Mouse (Mus musculus): Measurements from ENCODE around the gene Stard9. TPM values are rescaled to one million over a fixed set of nuclear protein-coding genes. Genes with fewer than 3 reads are reported as not detected.

Stard9 gene
- polyA plus RNA-seq, 1 experiment from 2014 or later: 5.7 TPM

DNA sequence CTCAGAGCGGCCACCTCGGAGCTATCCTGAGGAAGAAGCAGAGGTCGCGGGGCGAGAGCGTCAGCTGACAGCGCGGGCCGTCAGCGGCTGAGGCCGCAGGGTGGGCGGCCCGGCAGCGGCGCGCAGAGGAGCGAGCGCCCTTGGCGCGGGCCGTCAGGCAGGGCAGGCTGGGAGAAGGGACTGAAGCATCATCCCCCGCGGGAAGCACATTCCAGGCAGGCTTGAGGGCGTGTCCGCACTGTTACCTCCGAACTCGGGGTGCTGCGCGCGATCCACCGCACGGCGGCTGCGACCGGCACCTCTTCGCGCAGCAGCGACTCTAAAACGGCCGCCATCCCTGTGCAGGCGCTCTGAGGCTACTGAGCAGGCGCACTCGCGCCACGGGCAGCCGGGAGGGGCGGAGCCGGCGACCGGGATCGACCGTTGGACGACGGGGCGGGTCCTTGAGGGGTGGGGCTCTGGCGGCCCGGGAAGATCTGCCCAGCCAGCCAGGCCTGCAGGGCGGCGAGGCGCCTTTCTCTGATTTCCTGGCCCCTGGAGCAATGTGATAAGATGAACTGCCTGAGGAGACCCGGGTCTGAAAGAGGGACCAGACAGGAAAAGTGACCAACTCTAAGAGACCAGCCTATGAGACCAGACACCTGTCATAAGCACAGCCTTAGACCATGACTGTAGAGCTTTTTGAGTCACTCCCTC is 102.4 kb downstream of the Stard9 start:
- Histone ChIP-seq H3K4me1 (replicated peaks) (peaks cover 22% of the 10 kb centered on the region), H3K27me3 (no peaks in the 10 kb centered on the region), H3K27ac (peak overlapping the region; percentile 92), H3K4me3 (replicated peaks) (peak overlapping the region; percentile 98), H3K9ac (replicated peaks) (peak overlapping the region; percentile 97), H3K36me3 (peaks cover 26% of the 10 kb centered on the region), H3K4me2 (peak overlapping the region; percentile 95), H3K9me3 (no peaks in the 10 kb centered on the region)
- peak; percentile 96 for ATAC-seq (ENCODE audit: insufficient number of reproducible peaks, insufficient read depth, low FRiP score, low TSS enrichment, low read depth)
- WGBS: under 1% methylated on average over 61 of the region's 61 CpGs

GRCm38 (mm10) chr2:120731877-120732530 is 103.1 kb downstream of the Stard9 start:
- H3K9ac ChIP-seq (replicated peaks): peak overlapping the region; percentile 97; the same call in 1 of the 2 replicates
- no peak for ATAC-seq (ENCODE audit: insufficient number of reproducible peaks, insufficient read depth, low FRiP score, low TSS enrichment, low read depth)

DNA sequence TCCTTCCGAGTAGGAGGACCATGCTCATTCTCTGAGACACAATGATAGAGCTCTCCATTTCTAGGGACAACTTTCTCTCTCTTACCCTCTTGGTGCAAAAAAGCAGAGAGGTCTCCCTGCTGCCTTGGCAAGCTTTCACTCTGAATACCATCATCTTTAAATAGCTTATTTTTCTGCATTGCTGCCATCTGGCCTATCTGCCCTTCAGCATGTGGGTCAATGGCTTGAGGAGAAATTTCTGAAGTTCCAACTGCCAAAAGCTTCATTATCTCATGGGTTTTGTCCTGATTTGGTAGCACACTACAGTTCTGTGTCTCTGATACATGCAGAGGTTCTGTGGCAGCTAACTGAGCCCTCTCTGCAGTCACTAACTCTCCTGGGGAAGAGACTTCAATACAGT is 116.6 kb downstream of the Stard9 start:
- Histone ChIP-seq H3K36me3 (peaks cover 53% of the 10 kb centered on the region), H3K9ac (replicated peaks) (no peak overlapping the region), H3K27me3 (no peaks in the 10 kb centered on the region), H3K4me2 (no peak overlapping the region), H3K9me3 (no peaks in the 10 kb centered on the region), H3K27ac (no peak overlapping the region), H3K4me1 (replicated peaks) (no peaks in the 10 kb centered on the region), H3K4me3 (replicated peaks) (no peak overlapping the region)
- WGBS: 98% methylated on average over 1 of the region's 1 CpGs
- no peak for ATAC-seq (ENCODE audit: insufficient number of reproducible peaks, insufficient read depth, low FRiP score, low TSS enrichment, low read depth)

More at GRCm38 (mm10) chr2:120731877-120732530, 103.1 kb downstream of the Stard9 start:
- Histone ChIP-seq H3K9me3 (no peaks in the 10 kb centered on the region), H3K27ac (peak overlapping the region; percentile 92; the same call in 1 of the 2 replicates), H3K27me3 (no peaks in the 10 kb centered on the region), H3K4me1 (replicated peaks) (peaks cover 22% of the 10 kb centered on the region), H3K4me3 (replicated peaks) (peak overlapping the region; percentile 98), H3K4me2 (peak overlapping the region; percentile 95), H3K36me3 (peaks cover 19% of the 10 kb centered on the region)
- 53% methylated on average over 7 of the region's 7 CpGs for WGBS

DNA sequence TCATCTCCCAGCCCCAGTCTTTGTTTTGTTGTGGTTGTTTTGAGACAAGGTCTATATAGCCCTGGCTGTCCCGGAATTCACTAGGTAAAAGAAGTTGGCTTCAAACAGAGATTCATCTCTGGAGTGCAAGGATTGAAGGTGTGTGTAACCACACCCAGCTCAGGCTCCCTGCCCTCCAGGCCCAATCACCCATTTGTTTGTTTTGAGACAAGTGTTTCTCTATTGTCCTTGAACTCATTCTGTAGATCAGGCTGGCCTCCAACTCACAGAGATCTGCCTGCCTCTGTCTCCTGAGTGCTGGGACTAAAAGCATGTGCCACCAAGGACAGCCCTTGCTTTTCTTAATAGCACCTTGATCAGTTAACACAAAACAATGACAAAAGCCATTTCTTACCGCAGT is 119.1 kb downstream of the Stard9 start:
- H3K4me2 ChIP-seq: no peak overlapping the region
- no peak for ATAC-seq (ENCODE audit: insufficient number of reproducible peaks, insufficient read depth, low FRiP score, low TSS enrichment, low read depth)
- WGBS: 92% methylated on average over 2 of the region's 2 CpGs
- H3K36me3 ChIP-seq: peaks cover 56% of the 10 kb centered on the region
- H3K27ac ChIP-seq: no peak overlapping the region
- no peak overlapping the region for H3K4me3 ChIP-seq (replicated peaks)
- no peaks in the 10 kb centered on the region for H3K9me3 ChIP-seq
- H3K4me1 ChIP-seq (replicated peaks): no peaks in the 10 kb centered on the region
- no peak overlapping the region for H3K9ac ChIP-seq (replicated peaks)
- no peaks in the 10 kb centered on the region for H3K27me3 ChIP-seq

DNA sequence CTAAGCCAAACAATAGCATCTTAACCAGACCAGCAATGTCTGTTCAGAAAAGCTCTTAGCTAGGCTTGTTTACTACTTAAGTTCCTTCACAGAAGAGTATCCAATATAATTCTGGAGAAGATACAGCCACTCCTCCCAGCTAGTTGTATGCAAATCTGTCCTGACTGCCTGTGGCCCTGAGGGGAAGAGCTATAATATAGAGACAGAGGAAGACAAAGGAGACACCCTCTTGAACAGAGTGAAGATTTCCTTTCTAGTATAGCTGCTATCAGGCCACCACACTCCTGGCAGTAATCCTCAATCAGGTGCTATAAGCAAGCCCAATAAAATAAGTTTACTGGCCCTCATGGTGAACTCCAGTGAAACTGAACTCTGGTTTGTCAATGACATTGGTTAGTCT is 133.0 kb downstream of the Stard9 start:
- Histone ChIP-seq H3K9me3 (no peaks in the 10 kb centered on the region), H3K4me3 (replicated peaks) (no peak overlapping the region), H3K4me1 (replicated peaks) (no peaks in the 10 kb centered on the region), H3K27ac (no peak overlapping the region), H3K36me3 (peaks cover 43% of the 10 kb centered on the region), H3K27me3 (no peaks in the 10 kb centered on the region), H3K9ac (replicated peaks) (no peak overlapping the region), H3K4me2 (no peak overlapping the region)
- ATAC-seq (ENCODE audit: insufficient number of reproducible peaks, insufficient read depth, low FRiP score, low TSS enrichment, low read depth): no peak

GRCm38 (mm10) chr2:120770265-120770935 is 141.5 kb downstream of the Stard9 start:
- Histone ChIP-seq H3K27me3 (no peaks in the 10 kb centered on the region), H3K4me2 (no peak overlapping the region), H3K36me3 (peaks cover 37% of the 10 kb centered on the region), H3K9me3 (no peaks in the 10 kb centered on the region), H3K9ac (replicated peaks) (no peak overlapping the region), H3K4me3 (replicated peaks) (no peak overlapping the region), H3K27ac (no peak overlapping the region), H3K4me1 (replicated peaks) (no peaks in the 10 kb centered on the region)
- 85% methylated on average over 2 of the region's 2 CpGs for WGBS
- ATAC-seq (ENCODE audit: insufficient number of reproducible peaks, insufficient read depth, low FRiP score, low TSS enrichment, low read depth): no peak

Other genes starting within 250 kb of the Stard9 start
- 7.2 and 8.4 TPM in 2 replicates for gene Ganc, start 225.2 kb upstream of the Stard9 start, polyA plus RNA-seq (2016; fragmentation: Nextera tagmentation; extraction: Ambion mirVana)
- 9.5 and 10.4 TPM in 2 replicates for gene Tmem87a, start 225.0 kb upstream of the Stard9 start, polyA plus RNA-seq (2016; fragmentation: Nextera tagmentation; extraction: Ambion mirVana)
- gene Capn3, start 173.1 kb upstream of the Stard9 start, polyA plus RNA-seq (2016; fragmentation: Nextera tagmentation; extraction: Ambion mirVana): 1.9 and 2.7 TPM in 2 replicates
- 61.8 and 62.4 TPM in 2 replicates for gene Zfp106, start 65.3 kb upstream of the Stard9 start, polyA plus RNA-seq (2016; fragmentation: Nextera tagmentation; extraction: Ambion mirVana)
- 55.7 and 57.6 TPM in 2 replicates for gene Snap23, start 61.5 kb upstream of the Stard9 start, polyA plus RNA-seq (2016; fragmentation: Nextera tagmentation; extraction: Ambion mirVana)
- 29.2 and 29.7 TPM in 2 replicates for gene Haus2, start 19.7 kb upstream of the Stard9 start, polyA plus RNA-seq (2016; fragmentation: Nextera tagmentation; extraction: Ambion mirVana)
- gene Lrrc57, start 19.6 kb upstream of the Stard9 start, polyA plus RNA-seq (2016; fragmentation: Nextera tagmentation; extraction: Ambion mirVana): 24.6 and 27.3 TPM in 2 replicates
- 7.7 and 10.3 TPM in 2 replicates for gene Cdan1, start 221.0 kb downstream of the Stard9 start, polyA plus RNA-seq (2016; fragmentation: Nextera tagmentation; extraction: Ambion mirVana)
- gene Ttbk2, start 221.5 kb downstream of the Stard9 start, polyA plus RNA-seq (2016; fragmentation: Nextera tagmentation; extraction: Ambion mirVana): 6.3 and 7.9 TPM in 2 replicates